Mouse (Mus musculus) stomach, embryonic 16.5 days (tissue): ENCODE results near the gene Emc7. TPM values are rescaled to one million over a fixed set of nuclear protein-coding genes. Genes with fewer than 3 reads are reported as not detected.
"Not testable (repeated sequence)": the region's sequence is repeated elsewhere in the genome, so short reads cannot be mapped to it uniquely, and the experiment has no call there.

Experiments used
- ATAC-seq: fragments of 200-750 bp; cut with Nextera tagmentation; 2 replicates; pipeline ENCODE4 v1.8.0; 2017; ENCODE audit warnings: moderate number of reproducible peaks, moderate TSS enrichment; ENCODE audit not compliant: insufficient read depth, low FRiP score
- H3K27ac ChIP-seq: fragments of 300-500 bp; sonication (generic); 2 replicates; pipeline ENCODE4 v1.5.1; 2014; ENCODE audit warnings: low read length
- H3K27me3 ChIP-seq: fragments of 300-500 bp; sonication (generic); 2 replicates; pipeline ENCODE4 v1.6.1; 2014; ENCODE audit warnings: low read length, control low read depth, mixed read lengths; ENCODE audit not compliant: control insufficient read depth, insufficient read depth
- H3K36me3 ChIP-seq: fragments of 300-500 bp; sonication (generic); 2 replicates; pipeline ENCODE4 v1.6.1; 2014; ENCODE audit warnings: low read length; ENCODE audit not compliant: control insufficient read depth, insufficient read depth
- H3K4me1 ChIP-seq: fragments of 300-500 bp; sonication (generic); 2 replicates; pipeline ENCODE4 v1.6.1; 2014; ENCODE audit warnings: low read length, control low read depth, mixed read lengths; ENCODE audit not compliant: control insufficient read depth, insufficient read depth
- H3K4me2 ChIP-seq: fragments of 300-500 bp; sonication (generic); 2 replicates; pipeline ENCODE4 v1.6.1; 2014; ENCODE audit warnings: low read depth, low read length, mixed read lengths
- H3K4me3 ChIP-seq: fragments of 300-500 bp; sonication (generic); replicated peaks from 2 replicates; pipeline ENCODE4 v1.5.1; 2014; ENCODE audit warnings: mild to moderate bottlenecking, low read length
- H3K9ac ChIP-seq: fragments of 300-500 bp; sonication (generic); 2 replicates; pipeline ENCODE4 v1.6.1; 2014; ENCODE audit warnings: low read length
- H3K9me3 ChIP-seq: fragments of 300-500 bp; sonication (generic); replicated peaks from 2 replicates; pipeline ENCODE4 v1.6.1; 2016; ENCODE audit warnings: low read length, control low read depth; ENCODE audit not compliant: control insufficient read depth
- WGBS: fragments of 180-500 bp; shearing (Covaris S2); extraction: QIAGEN DNeasy Blood & Tissue Kit; methylation state at CpG from one replicate; pipeline ENCODE4 v1.1.7; 2014; 5-methylcytosine and 5-hydroxymethylcytosine counted together
- polyA plus RNA-seq: library from polyadenylated mRNA; unstranded; fragments of >200 nt; fragmentation: Nextera tagmentation; extraction: Ambion mirVana; gene quantifications from 2 replicates; pipeline ENCODE4 v1.2.1, GENCODE M21; 2015

Gene Emc7
- polyA plus RNA-seq, result 22.0 and 22.1 TPM in 2 replicates

DNA sequence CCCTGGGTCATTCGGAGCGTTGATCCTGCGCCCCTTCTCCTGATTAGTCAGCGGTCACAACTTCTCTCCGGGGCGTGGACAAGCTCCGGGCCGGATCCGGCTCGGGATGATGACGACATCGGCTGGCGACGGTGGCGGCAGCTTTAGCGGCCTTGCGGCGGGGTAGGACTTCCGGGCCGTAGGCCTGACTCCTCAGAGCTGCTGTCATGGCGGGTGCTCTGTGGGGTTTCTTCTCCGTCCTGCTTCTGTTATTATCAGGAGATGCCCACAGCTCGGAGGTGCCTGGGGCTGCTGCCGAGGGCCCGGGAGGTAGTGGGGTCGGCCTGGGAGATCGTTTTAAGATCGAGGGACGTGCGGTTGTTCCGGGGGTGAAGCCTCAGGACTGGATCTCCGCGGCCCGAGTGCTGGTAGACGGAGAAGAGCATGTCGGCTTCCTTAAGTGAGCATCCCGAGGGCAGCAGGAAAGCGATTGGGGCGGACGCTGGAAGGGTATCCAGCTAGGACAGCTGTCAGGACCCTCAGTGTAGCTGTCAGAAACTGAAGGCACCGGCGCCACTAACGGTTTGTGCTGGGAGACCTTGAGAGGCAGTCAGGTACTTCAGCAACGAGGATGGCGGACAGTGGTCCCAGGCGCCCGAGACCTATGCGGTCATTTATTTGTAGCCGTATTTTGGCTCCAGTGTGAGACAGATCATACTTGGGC is at the start of gene Emc7:
TSS of gene Emc7 (plus strand) at position 136 of the 703 bp plus-strand sequence.
- WGBS, result under 1% methylated on average over 49 of the region's 49 CpGs
- peak; percentile 97 for ATAC-seq
- Histone ChIP-seq H3K4me1 (peaks cover 2% of the 10 kb centered on the region; the same call in 1 of the 2 replicates), H3K9ac (peak within 1 kb of the TSS; percentile 84), H3K36me3 (no peaks in the 10 kb centered on the region), H3K9me3 (no peaks in the 10 kb centered on the region), H3K4me2 (peak within 1 kb of the TSS; percentile 96), H3K4me3 (peak within 1 kb of the TSS; percentile 95), H3K27ac (peak within 1 kb of the TSS; percentile 69; the same call in 1 of the 2 replicates), H3K27me3 (no peaks in the 10 kb centered on the region)

- WGBS, result 75% methylated on average over 3 of the region's 3 CpGs
- no peak overlapping the region for H3K4me3 ChIP-seq
- H3K36me3 ChIP-seq, result peaks cover 15% of the 10 kb centered on the region; the same call in 1 of the 2 replicates
- no peaks in the 10 kb centered on the region for H3K4me1 ChIP-seq
- no peak overlapping the region for H3K27ac ChIP-seq
- H3K9me3 ChIP-seq, result no peaks in the 10 kb centered on the region
- H3K4me2 ChIP-seq, result no peak overlapping the region
- peak; percentile 64; the same call in 1 of the 2 replicates for ATAC-seq
- no peak overlapping the region for H3K9ac ChIP-seq
- H3K27me3 ChIP-seq, result no peaks in the 10 kb centered on the region
These were observed 47.8 kb upstream of the Emc7 start for GRCm38 (mm10) chr2:112407030-112407429.

GRCm38 (mm10) chr2:112425308-112425707 is 29.5 kb upstream of the Emc7 start:
- Histone ChIP-seq H3K4me2 (no peak overlapping the region), H3K27ac (no peak overlapping the region), H3K9ac (no peak overlapping the region), H3K4me3 (no peak overlapping the region), H3K27me3 (no peaks in the 10 kb centered on the region), H3K9me3 (no peaks in the 10 kb centered on the region), H3K36me3 (no peaks in the 10 kb centered on the region), H3K4me1 (no peaks in the 10 kb centered on the region)
- WGBS, result 70% methylated on average over 3 of the region's 3 CpGs
- no peak for ATAC-seq

- not testable (repeated sequence) for H3K9me3 ChIP-seq, H3K27ac ChIP-seq, H3K4me3 ChIP-seq, H3K4me2 ChIP-seq, ATAC-seq, H3K4me1 ChIP-seq, H3K27me3 ChIP-seq, H3K36me3 ChIP-seq, H3K9ac ChIP-seq
- 82% methylated on average over 3 of the region's 3 CpGs for WGBS
These were observed 26.3 kb upstream of the Emc7 start for GRCm38 (mm10) chr2:112428534-112428933.

DNA sequence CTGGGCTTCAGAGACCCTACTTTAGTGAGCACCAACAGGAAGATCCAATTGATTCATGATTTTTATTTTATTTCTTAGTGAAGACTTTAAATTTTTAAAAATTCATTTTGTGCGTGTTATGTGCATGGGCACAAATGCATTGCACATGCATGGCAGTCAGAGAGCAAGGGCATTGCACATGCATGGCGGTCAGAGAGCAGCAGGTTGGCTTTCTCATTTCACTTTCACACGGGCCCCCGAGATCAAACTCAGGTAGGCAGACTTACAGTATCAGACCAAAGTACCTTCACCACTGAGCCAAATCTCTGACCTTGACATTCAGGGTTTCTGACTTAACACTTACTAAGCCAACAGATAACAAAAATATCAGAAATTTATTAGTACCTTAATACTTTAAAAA is 25.1 kb upstream of the Emc7 start:
- WGBS, result 86% methylated on average over 4 of the region's 4 CpGs
- Histone ChIP-seq H3K27ac (no peak overlapping the region), H3K36me3 (no peaks in the 10 kb centered on the region), H3K27me3 (no peaks in the 10 kb centered on the region), H3K4me3 (no peak overlapping the region), H3K4me1 (no peaks in the 10 kb centered on the region), H3K9ac (no peak overlapping the region), H3K4me2 (no peak overlapping the region), H3K9me3 (no peaks in the 10 kb centered on the region)
- no peak for ATAC-seq

DNA sequence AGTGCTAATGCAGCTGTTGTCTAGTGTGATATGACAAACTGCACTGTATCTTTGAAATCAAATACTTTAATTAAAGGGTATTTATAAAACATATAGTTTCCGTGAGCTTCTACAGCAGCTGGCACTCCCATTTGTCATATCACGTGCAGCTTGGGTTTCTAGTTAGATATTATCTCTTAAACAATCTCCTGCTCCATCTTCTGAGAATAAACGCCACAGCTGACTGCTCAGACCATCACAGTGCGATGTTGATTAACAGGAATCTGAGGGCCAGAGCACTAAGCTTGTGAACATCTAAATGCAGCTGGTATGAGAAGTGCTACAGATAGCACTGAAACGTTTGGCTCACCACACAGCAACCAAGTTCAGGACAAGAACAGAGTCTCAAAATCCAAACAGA is 24.4 kb upstream of the Emc7 start:
- H3K27ac ChIP-seq, result no peak overlapping the region
- no peak for ATAC-seq
- no peaks in the 10 kb centered on the region for H3K27me3 ChIP-seq
- H3K9me3 ChIP-seq, result no peaks in the 10 kb centered on the region
- no peak overlapping the region for H3K9ac ChIP-seq
- no peak overlapping the region for H3K4me2 ChIP-seq
- 32% methylated on average over 5 of the region's 5 CpGs for WGBS
- no peaks in the 10 kb centered on the region for H3K4me1 ChIP-seq
- H3K36me3 ChIP-seq, result no peaks in the 10 kb centered on the region
- no peak overlapping the region for H3K4me3 ChIP-seq

DNA sequence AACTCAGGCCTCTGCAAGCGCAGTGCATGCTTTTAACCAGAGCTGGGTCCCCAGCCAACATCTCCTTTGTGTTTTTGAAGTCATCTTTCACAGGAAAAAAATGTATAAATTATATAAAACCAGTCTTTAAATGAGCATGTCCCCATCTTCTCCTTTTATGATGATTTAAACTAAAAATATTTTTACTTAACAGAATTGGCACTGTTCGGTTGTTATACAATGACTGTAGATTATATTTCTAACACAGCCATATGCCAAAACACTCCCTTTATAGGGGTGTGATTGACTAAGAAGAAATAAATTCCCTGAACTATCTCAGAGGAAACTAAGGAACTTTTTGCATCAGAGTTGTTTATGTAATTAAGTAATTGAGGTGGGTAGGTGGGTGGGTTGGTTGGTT is 22.3 kb upstream of the Emc7 start:
- Histone ChIP-seq H3K4me1 (no peaks in the 10 kb centered on the region), H3K4me3 (no peak overlapping the region), H3K36me3 (no peaks in the 10 kb centered on the region), H3K27me3 (no peaks in the 10 kb centered on the region), H3K4me2 (no peak overlapping the region), H3K27ac (no peak overlapping the region), H3K9ac (no peak overlapping the region), H3K9me3 (no peaks in the 10 kb centered on the region)
- WGBS, result 88% methylated on average over 2 of the region's 2 CpGs
- ATAC-seq, result no peak

- Histone ChIP-seq H3K4me2 (no peak overlapping the region), H3K36me3 (no peaks in the 10 kb centered on the region), H3K4me3 (no peak overlapping the region), H3K4me1 (no peaks in the 10 kb centered on the region), H3K27ac (no peak overlapping the region), H3K27me3 (no peaks in the 10 kb centered on the region), H3K9me3 (no peaks in the 10 kb centered on the region), H3K9ac (no peak overlapping the region)
- 54% methylated on average over 2 of the region's 2 CpGs for WGBS
- ATAC-seq, result no peak
These were observed 21.4 kb upstream of the Emc7 start for GRCm38 (mm10) chr2:112433359-112433758.

DNA sequence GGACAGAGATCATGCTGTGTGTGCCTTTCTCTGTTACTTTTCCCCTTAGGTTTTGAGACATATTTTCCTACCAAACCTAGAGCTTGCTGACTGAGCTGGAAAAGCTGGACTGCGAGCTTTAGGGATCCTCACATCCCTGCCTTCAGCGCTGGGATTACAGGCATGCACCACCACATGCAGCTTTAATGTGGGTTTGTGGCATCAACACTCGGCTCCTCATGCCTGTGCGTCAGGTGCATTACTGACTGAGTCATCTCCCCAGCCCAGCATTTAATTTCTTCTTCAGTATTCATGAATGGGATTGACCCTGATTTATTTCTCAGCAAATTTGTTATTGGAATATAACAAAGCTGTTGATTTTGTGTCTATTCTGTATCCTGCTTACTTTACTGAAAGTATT is 18.5 kb upstream of the Emc7 start:
- Histone ChIP-seq H3K4me3 (no peak overlapping the region), H3K9me3 (no peaks in the 10 kb centered on the region), H3K4me2 (no peak overlapping the region), H3K27ac (no peak overlapping the region), H3K36me3 (no peaks in the 10 kb centered on the region), H3K4me1 (no peaks in the 10 kb centered on the region), H3K9ac (no peak overlapping the region), H3K27me3 (no peaks in the 10 kb centered on the region)
- ATAC-seq, result no peak
- WGBS, result 73% methylated on average over 4 of the region's 4 CpGs
